Mouse (Mus musculus): ENCODE measurements around the gene Mtmr3.

The Mtmr3 gene

GRCm38 (mm10) chr11:4464186-4464585 lies 130.5 kb downstream of the Mtmr3 start:
- DNase-seq (ENCODE audit: low spot score) = no peak

GRCm38 (mm10) chr11:4462868-4463267 lies 131.8 kb downstream of the Mtmr3 start:
- DNase-seq (ENCODE audit: low spot score) = no peak

GRCm38 (mm10) chr11:4461154-4461553 lies 133.5 kb downstream of the Mtmr3 start:
- no peak for DNase-seq (ENCODE audit: low spot score)

- DNase-seq (ENCODE audit: low spot score) = no peak
Observed at GRCm38 (mm10) chr11:4460615-4461014, 134.0 kb downstream of the Mtmr3 start.

- DNase-seq (ENCODE audit: low spot score) = no peak
Observed at GRCm38 (mm10) chr11:4454895-4455535, 139.6 kb downstream of the Mtmr3 start.

- no peak for DNase-seq (ENCODE audit: low spot score)
Observed at GRCm38 (mm10) chr11:4452467-4453184, 142.0 kb downstream of the Mtmr3 start.

- peak; percentile 56 for DNase-seq (ENCODE audit: low spot score)
Observed at GRCm38 (mm10) chr11:4451116-4451515, 143.5 kb downstream of the Mtmr3 start.

- DNase-seq (ENCODE audit: low spot score) = no peak
Observed at GRCm38 (mm10) chr11:4446195-4446868, 148.3 kb downstream of the Mtmr3 start.

- DNase-seq (ENCODE audit: low spot score) = no peak
Observed at GRCm38 (mm10) chr11:4442280-4442679, 152.4 kb downstream of the Mtmr3 start.

- DNase-seq (ENCODE audit: low spot score) = no peak
Observed at GRCm38 (mm10) chr11:4440978-4441377, 153.7 kb downstream of the Mtmr3 start, which contains the start of gene Hormad2. Hormad2 (minus strand) TSS chr11:4441105.

- no peak for DNase-seq (ENCODE audit: low spot score)
Observed at GRCm38 (mm10) chr11:4438211-4438610, 156.5 kb downstream of the Mtmr3 start.

- DNase-seq (ENCODE audit: low spot score) = no peak
Observed at GRCm38 (mm10) chr11:4437318-4437717, 157.3 kb downstream of the Mtmr3 start.

- DNase-seq (ENCODE audit: low spot score) = no peak
Observed at GRCm38 (mm10) chr11:4436631-4437030, 158.0 kb downstream of the Mtmr3 start.

GRCm38 (mm10) chr11:4434461-4434860 lies 160.2 kb downstream of the Mtmr3 start:
- DNase-seq (ENCODE audit: low spot score) = no peak

Data from layer of hippocampus, adult 11-12 months (tissue).